Mouse (Mus musculus): ENCODE measurements at regions not wholly inside any gene's neighbourhood (a gene's known extent, or its start where the extent isn't known, plus 50 kb on each side); places are given as distances from the start of the nearest gene placed in this dataset.
A peak's percentile ranks its signal among the peaks of the same experiment; 100 is the strongest.

DNA sequence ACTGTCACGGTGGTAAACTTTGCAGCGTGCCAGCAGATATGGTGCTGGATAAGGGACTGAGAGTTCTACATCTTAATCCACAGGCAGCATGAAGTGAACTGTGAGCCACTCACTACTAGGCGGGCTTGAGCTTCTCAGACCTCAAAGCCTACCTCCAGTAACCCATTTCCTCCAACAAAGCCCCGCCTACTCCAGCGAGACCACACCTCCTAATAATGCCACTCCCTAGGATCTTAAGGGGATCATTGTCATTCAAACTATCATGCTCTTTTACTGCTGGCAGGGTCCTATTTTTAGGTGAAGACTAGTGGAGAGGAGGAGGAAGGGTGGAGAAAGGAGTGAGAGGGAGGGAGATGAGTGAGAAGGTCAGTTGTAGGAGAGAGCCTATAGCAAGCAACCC lies 122.0 kb downstream of the Mycn start:
- no peak for DNase-seq

DNA sequence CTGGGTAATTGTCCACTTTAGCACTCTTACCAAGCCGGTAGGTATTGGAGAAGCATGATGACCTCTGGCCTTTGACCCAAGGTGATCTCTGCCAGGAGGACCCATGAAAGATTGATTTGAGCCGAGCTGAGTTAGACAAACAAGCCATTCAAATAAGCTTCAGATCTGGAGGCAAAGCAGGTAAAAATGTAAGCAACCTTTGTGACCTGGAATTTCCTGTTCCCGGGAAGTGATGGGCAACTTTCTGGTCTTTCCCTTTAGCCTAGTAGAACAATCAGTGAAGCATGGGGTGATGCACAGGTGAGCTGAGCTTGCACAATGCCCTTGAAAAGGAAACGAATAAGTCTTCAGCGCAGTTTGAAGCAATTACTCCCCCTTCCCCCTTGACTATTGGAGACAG lies 127.0 kb downstream of the Mycn start:
- no peak for DNase-seq

DNA sequence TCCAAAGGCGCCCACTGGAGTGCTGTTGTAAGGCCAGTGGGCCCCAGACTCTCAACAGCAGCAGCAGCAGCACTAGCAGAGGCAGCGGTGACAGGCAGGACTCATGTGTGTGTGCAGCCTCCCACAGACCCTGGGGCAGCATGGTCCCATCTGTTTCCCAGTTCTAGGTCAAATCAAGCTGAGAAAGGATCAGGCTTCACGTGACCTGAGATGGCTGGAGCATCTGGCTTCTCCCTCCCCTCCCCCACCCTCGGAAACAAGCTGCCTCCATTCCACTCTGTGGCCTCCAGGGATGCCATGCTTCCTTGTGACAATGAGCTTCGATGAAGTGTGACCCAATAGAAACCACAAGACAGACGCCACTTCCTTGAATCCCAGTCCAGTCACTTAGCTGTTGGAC lies 128.8 kb downstream of the Mycn start:
- no peak for DNase-seq

DNA sequence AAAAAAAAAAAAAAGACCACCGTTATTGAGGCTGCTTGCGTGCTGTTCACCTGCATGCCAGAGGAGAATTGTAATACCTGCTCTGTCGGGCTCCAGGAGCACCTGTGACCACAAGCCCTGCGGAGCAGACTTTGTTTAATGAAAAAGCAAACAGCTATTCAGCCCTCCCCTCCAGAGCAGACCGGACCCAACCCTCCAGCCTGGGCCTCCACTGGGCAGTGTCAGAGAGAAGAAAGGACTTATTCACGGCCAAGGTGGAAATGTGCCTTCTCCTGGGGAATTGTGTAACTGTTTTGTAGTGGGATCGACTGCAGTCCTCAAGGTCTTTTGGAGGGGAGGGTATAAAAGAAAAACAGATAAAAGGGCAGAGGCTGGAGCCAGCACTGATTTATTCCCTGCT lies 130.8 kb downstream of the Mycn start:
- DNase-seq: peak; percentile 16 to 18

DNA sequence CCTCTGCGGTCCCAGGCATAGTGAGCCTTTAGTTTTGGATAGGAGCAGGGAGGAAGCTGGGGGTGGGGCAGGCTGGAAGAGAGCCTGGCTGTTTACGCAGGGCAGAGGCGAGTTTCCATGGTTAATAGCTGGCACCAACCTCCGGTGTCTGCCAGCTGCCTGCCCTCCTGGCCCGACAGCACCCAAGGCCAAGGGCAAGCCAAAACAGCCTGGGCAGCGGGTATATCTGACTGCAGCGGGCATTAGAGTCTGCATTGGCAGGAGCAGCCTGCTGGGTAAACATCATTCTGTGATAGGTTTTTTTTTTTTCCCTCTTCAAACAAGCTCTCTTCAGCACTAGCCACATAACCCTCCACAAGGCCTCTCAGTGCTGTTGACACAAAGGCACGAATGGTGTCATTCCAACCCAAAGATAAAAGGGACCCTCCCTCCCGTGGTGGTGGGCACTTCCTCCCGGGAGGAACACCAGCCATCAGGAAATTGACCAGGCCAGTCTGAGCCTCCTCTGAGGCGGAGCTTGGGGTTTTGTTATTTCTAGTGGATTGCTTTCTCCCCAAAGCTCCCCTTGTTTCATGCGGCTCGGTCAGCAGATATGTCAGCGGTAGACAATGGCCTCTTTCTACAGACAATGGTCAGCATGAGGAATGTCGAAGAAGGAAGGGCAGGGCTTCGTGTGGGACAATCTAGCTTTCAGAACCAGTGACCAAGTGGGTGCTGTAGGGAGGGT lies 131.4 kb downstream of the Mycn start:
- DNase-seq: peak; percentile 89 to 90

DNA sequence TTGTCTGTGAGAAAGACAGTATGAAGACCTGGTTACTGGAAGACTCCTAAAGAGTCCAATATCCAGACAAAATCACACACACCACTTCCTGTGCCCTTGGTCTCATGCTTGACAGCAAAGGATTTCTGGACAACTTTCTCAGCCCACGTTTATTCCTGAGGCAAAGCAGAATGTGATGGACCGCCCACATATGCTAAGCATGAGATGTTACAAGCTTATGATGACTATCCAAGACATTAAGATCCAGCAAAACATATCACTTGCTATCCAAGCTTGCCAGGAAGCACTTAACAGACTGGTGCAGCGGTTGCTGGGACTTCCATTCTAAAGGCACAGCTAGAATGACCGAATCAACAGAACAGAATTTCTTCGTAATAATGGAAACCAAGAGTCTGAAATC lies 133.6 kb downstream of the Mycn start:
- DNase-seq: no peak

DNA sequence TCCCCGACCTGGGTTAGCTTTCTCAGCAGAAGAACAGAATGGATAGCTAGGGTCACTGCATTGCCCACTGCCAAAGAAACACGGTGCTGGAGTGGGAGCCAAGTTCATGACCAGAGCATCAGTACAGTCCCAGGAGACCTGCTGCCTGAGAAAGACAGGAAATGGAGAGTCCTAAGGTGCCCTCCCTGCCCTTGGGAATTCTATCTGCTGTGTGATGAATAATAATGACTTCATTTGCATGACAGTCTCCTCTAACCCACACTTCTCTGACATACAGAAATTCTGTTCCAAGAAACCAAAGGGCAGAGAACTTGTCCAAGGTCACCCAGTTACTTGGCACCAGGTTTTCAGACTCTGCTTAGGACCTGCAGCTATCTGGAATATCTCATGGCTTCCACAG lies 138.1 kb downstream of the Mycn start:
- no peak for DNase-seq

DNA sequence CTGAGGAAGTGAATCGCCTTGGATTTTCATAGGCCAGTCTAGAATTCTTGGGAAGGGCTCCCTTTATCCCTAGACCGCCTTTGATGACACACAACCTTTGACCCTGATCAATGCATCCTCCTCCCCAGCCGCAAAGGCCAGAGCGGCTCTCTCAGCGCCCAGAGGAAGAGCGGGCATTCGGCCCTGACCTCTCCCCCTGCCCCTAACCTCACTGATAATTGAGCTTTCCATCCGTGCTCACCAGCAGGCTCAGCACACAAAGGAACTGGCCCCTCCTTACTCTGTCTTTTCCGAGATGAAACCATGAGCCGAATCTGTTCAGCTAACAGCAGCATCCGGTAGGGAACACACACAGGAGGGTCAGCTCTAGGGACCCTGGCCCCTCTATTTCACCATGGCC lies 139.3 kb downstream of the Mycn start:
- DNase-seq: no peak

DNA sequence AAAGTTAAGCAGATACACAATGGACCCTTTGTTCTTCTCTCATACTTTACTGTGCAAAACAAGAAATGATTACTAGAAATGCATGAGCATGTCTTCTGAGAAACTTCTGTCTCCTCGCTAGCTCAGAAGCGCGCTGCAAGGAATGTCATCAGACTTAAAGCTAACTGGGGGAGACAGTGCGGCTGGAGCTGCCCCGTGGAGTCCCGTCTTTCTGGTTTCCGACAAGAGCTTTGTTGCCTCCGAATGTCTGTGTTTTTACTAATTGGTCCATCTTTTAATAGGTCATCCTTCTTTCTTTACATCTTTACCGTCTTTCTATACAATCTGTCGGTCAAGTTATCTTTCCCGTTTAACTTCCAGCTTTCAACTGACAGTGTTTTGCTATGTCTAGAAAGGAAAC lies 140.0 kb downstream of the Mycn start:
- DNase-seq: no peak

DNA sequence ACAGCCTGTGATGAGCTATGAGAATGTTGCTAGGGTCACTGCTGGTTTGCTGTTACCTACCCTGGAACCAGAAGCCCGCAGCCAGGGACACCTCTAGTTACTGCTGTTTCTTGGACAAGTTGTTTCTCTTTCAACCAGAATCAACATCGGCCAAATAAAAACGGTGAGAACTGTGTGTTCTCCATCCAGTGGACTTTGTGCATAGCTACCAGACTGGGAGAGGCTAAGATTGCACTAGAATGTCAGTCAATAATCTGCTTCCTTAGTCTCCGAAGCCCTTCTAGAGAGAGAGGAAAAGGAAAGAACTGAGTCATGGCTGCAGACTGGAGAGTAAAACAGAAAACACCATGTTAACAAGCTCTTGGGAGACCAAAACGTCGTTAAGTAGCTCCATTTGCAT lies 141.6 kb downstream of the Mycn start:
- DNase-seq: no peak

DNA sequence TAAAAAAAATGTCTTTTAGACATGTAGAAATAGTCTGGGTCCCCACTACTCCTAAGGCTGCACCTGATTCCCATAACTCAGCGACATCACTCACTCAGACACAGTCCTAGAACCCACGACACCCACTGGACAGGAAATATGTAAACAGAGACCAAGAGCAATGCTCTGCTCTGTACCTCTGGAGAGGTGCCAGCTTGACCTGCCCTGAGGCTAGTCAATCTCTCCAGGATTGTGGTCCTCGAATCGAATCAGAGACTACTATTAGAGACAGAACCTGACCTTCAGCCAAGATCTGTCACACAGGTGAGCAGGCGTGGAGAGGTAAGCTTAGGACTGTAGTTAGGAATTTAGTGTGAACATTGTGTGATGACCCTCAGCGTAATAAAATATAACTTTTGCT lies 152.7 kb downstream of the Mycn start:
- DNase-seq: no peak

DNA sequence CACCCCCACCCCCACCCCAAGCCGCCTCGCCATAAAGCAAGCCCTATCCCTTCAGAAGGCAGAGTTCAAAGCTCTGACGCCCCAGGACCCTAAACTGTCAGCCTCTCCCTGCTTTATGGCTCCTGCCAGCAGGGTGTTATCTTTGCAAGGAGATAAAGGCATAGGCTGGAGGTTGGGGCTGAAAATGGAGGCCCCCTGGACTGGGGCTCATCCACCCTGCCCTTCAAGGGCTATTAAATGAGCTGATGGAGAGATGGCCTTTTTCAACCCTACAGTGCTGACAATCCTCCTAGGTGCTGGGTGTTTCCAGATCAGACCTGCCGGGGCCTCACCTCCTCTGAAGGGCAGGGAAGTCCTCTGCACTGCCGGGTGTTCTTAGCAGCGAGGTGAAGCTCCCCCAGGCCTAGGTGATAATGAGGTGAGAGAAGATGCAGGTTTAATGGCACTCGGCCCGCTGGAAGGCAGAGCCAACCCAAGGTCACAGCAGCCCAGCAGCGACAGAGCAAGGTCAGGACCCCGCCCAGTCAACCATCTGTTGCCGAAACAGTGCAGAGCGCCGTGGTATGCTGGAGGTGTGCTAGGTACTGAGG lies 153.4 kb downstream of the Mycn start:
- no peak for DNase-seq

DNA sequence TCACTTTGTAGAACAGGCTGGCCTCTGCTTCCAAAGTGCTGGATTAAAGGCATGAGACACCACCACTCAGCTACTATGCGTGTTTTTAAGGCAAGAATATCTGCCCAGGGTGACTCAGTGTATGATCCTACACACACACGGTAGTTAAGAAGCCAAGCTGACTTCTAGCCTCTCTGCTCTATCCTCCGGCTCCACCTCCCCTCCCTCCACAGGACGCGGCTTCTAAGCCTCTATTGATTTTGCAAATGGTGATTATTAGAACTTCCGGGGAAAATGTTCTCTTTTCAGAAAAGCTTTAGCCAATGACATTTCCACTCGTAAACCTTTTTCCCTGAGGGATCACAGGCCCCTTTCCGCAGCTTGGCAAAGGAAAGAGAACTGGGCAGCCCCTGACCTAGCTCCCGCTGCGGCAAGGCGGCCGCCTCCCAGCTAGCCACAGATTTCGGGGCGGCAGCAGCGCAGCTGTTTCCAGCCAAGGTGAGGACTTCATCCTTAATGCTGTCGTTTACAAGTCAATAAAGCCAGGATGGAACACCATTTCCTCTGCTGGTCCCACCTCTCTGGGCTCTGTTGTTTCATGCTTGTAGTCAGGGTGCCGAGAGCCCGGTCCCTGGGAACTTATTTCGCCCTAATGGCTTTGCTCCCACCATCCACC lies 154.0 kb downstream of the Mycn start:
- no peak for DNase-seq

DNA sequence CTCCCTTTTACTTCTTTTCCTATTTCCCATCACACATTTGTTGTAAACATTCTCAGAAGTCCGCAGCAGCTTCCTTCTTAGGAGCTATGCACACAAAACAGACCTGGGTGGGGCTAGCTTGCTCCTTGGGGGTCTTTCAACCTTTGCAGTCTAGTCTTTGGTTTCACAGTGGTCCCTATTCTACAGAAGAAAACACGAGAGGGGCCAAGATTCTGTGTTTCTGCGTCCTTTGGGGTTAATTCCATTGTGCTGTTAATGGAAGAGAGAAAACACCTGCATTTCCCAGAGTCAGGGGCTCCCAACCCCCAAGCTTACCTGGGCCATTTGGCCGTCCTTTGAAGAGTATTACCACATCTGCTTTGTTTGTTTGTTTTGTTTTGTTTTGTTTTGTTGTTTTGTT lies 154.6 kb downstream of the Mycn start:
- DNase-seq: no peak

DNA sequence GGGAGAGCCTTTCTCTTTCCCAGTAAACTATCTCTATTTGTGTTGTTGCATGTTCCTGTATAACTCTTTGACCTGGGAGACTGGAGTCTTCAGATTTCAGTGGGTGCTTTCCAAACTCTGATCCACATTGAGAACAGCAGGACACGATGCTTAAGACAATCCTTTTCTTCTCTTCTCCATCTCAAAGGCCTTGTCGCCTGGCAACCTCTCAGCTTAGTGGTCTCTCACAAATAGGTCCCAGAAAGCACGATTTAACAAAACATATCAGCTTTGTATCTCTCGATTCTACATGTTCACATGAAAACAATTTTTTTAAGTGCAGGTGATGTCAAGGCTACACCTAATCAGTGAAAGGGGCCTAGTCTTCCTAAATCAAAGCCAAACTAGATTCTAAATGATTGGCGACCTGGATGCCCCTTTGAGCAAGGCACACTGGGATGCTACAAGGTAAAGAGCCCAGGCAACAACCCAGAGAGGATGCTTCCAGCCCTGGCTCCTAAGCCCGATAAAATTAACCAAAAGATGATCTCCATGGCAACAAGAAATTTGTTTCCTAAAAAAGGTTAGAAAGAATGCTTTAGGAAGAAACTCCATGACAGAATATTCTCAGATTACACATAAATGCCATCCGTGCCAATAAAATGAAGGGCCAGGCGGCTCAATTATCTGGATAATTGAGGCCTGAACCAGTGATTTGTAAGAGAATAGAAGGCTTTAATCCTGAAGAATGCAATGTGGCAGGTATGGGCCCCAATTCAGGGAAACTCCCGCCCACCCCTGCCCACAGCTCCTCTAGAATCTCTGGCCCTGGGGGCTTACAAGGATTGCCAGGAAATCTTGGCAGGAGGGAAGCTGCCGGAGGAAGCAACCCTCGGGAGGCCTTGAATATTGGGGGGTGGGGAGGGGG lies 157.8 kb downstream of the Mycn start:
- DNase-seq: no peak

DNA sequence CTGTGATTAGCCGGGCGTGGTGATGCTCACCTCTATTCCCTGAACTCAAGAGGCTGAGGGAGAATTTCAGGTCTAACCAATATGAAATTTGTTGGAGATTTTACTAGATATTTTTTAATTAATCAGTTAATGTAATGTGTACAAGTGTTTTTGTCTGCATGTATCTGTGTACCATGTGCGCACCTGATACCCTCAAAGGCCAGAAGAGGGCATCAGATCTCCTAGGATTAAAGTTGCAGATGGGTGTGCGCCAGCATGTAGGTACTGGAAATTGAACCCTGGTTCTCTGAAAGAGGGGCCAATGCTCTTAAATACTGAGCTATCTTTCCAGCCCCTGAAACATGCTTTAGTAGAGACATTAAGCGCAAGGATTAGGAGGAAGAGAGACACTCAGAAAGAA lies 160.2 kb downstream of the Mycn start:
- DNase-seq: no peak

DNA sequence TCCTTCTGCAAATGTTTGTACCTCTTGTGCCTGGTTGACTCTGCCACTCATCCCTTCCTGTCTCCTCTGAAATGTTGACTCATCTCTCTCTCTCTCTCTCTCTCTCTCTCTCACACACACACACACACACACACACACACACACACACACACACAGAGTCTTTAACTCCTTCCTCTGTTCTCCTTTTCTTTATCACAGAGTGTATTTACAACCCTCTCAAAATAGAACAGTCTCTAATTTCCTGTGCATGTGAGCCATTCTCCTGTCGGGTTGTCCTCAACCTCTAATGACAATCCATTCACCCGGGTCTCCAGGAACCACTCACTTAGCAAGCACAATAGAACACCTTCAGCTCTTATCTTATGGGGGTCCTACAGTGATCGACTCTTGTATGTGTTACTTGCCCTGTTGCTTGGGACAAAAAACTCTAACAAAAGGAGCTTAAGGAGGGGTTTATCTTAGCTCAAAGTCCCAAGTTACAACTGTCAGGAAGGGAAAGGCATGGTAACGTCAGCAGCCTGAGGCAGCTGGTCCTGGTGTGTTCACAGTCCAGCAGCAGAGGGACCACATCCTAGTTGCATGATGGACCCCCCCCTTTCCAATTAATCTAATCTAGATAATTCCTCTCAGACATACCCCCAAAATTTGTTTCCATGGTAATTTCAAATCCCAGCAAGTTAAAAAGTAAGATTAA lies 163.0 kb downstream of the Mycn start:
- no peak for DNase-seq

DNA sequence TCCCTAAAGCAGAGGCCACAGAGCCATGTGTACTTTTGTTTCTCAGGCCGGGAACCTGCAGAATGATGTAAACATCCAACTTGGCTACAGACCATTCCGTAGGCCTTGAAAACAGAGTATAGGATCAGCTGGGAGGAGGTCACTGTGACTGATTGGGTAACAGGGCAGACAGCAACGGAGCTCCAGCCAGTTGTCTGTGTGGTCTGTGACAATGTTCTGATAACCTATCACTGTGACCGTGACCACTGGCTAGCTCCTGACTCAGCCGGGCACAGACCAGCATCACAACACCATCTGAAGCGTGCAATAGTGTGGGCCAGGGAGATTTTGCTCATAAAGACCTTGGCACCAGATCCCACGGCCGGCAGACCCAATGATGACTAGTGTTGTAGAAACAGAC lies 164.3 kb downstream of the Mycn start:
- DNase-seq: peak; percentile 76 to 84

DNA sequence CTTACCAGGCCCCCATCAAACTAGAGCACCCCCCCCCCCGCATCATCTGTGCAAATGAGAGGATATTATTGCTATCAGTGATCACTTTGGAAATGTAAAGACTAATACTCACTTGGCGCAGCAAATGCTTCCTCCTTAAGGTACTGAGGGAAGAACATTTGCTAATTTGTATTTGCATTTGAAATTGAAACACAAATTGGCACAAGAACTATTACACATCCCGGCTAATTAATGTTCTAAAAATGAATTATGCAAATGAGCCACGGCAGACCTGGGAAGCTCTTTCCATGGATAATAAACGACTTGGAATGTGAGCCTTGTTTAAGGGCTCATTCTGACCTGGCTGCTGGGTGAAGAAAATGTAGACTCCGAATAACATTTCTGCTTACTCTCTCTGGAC lies 164.9 kb downstream of the Mycn start:
- no peak for DNase-seq

DNA sequence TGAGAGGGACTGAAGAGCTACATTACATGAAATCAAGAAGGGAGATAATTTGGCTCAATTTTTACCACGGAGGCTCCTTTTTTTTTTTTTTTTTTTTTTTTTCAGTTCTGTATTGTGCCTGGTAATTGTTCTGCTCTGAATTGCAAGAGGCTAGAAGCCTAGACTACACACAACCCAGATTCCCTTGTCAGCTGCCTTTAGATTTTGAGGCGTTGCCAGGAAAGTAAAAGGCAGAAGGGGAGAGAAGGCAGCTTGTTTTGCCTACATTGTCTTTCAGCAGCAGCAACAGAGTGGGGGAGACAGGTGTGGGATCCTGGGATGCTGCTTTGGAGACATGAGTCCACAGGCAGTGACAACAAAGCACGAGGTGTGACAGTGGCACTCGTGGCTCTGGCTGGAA lies 170.7 kb downstream of the Mycn start:
- no peak for DNase-seq

DNA sequence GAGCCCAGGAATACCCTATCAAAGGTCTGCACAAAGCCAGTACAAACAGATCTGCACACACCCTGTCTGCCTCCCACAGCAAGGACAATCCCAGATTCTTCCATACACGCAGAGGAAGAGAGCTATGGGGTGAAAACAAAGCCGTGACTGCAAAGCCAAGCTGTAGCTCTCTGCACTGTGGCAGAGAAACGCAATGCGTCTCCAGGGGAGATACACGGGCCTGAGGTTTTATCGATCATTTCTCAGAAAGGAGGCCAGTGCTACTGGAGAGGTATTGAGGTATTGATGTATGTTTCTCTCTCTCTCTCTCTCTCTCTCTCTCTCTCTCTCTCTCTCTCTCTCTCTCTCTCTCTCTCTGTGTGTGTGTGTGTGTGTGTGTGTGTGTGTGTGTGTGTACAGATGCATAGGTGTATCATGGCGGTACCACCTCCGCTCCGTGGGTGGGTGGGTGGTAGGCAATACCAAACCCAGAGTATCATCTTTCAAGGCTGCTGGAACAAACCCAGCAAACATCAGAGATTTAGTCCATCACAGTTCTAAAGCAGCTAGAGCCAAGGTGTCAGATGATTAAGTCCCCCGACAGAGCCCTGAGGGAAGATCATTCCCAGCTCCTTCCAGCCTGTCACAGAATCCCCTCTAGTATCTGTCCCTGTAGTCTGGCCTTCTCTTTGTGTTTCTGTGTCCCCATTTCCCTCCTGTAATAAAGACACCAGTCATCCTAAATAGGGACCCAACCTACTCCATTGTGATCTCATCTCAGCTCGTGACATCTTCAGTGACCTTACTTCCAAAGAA lies 175.0 kb downstream of the Mycn start:
- no peak for DNase-seq
